Mouse (Mus musculus) hindbrain, postnatal 0 days (tissue): ENCODE measurements at regions not wholly inside any gene's neighbourhood (a gene's known extent, or its start where the extent isn't known, plus 50 kb on each side); places are given as distances from the start of the nearest gene placed in this dataset.

Source experiments
- ATAC-seq: fragments of 200-750 bp; cut with Nextera tagmentation; 2 replicates; pipeline ENCODE4 v1.8.0; 2017; ENCODE audit warnings: mild to moderate bottlenecking, moderate TSS enrichment, moderate library complexity
- DNase-seq: peaks from one replicate; pipeline ENCODE4 v3.0.0-alpha.2; 2015; ENCODE audit warnings: low spot score
- H3K27ac ChIP-seq: fragments of 300-500 bp; sonication (generic); 2 replicates; pipeline ENCODE4 v1.5.1; 2014; ENCODE audit warnings: mild to moderate bottlenecking
- H3K27me3 ChIP-seq: fragments of 300-500 bp; sonication (generic); 2 replicates; pipeline ENCODE4 v1.6.1; 2014; ENCODE audit warnings: low read length, mixed read lengths; ENCODE audit not compliant: insufficient read depth
- H3K36me3 ChIP-seq: fragments of 300-500 bp; sonication (generic); 2 replicates; pipeline ENCODE4 v1.6.1; 2014; ENCODE audit warnings: low read length, mixed read lengths; ENCODE audit not compliant: insufficient read depth
- H3K4me1 ChIP-seq: fragments of 300-500 bp; sonication (generic); 2 replicates; pipeline ENCODE4 v1.6.1; 2014; ENCODE audit warnings: antibody characterized with exemption, low read length, mixed read lengths; ENCODE audit not compliant: insufficient read depth
- H3K4me2 ChIP-seq: fragments of 300-500 bp; sonication (generic); 2 replicates; pipeline ENCODE4 v1.6.1; 2014; ENCODE audit warnings: low read depth, mild to moderate bottlenecking, low read length, moderate library complexity, mixed read lengths
- H3K4me3 ChIP-seq: fragments of 300-500 bp; sonication (generic); 2 replicates; pipeline ENCODE4 v1.5.1; 2014; ENCODE audit warnings: low read length
- H3K9ac ChIP-seq: fragments of 300-500 bp; sonication (generic); replicated peaks from 2 replicates; pipeline ENCODE4 v1.6.1; 2014; ENCODE audit warnings: mild to moderate bottlenecking, low read length, moderate library complexity, mixed read lengths
- H3K9me3 ChIP-seq: fragments of 300-500 bp; sonication (generic); 2 replicates; pipeline ENCODE4 v1.6.1; 2016; ENCODE audit warnings: low read length, mixed read lengths
- CTCF ChIP-seq: IDR thresholded peaks from 2 replicates; pipeline ENCODE4 v1.5.1; 2016; ENCODE audit warnings: antibody characterized with exemption, control low read depth, low read depth
- whole genome bisulfite sequencing: fragments of 180-500 bp; shearing (Covaris S2); extraction: QIAGEN DNeasy Blood & Tissue Kit; methylation state at CpG from one replicate; pipeline ENCODE4 v1.1.7; 2014; 5-methylcytosine and 5-hydroxymethylcytosine counted together

DNA sequence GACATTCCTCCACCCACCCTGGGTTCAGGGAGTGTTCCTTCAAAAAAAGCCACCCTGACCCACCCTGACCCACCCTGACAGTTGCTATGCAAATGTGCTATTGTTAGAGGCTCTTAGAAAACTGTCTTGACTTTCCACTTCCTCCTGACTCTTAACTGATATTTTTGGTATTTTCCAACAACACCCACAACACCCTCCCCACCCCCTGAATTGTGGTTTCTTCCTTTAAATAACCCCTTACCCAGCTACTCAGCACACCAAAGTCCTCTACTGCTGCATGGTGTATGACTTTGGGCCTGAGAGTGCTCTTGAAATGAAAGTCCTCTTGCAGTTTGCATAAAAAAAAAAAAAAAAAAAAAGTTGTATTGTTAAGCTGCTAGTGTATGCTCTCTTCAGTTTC, 1144.3 kb upstream of the Slc7a12 start:
- H3K9me3 ChIP-seq = no peaks in the 10 kb centered on the region
- DNase-seq (no peak), ATAC-seq (no peak)
- H3K9ac ChIP-seq = no peak overlapping the region
- H3K27ac ChIP-seq = no peak overlapping the region
- H3K4me2 ChIP-seq = no peak overlapping the region
- no peaks in the 10 kb centered on the region for H3K36me3 ChIP-seq
- TF ChIP-seq CTCF = no peak
- H3K27me3 ChIP-seq = no peaks in the 10 kb centered on the region
- no peaks in the 10 kb centered on the region for H3K4me1 ChIP-seq
- no peak overlapping the region for H3K4me3 ChIP-seq

DNA sequence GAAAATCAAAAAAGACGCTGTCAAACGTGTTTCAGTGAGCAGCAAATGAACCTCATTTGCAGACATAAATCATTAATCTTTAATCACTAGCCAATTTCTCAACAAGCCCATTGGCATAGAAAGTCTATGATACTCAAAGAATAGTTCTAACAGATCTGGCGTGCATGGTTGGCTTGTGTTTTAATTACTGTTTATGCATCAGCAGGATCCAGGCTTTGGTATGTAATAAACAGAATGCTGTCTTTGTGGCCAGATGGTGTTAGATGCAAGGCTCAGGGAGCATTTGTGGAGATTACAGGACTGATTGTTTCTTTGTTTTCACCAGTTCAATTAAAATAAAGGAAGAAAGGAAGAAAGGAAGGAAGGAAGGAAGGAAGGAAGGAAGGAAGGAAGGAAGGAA, 1094.3 kb upstream of the Slc7a12 start:
- Histone ChIP-seq H3K9me3 (peaks cover 2% of the 10 kb centered on the region; the same call in 1 of the 2 replicates), H3K9ac (no peak overlapping the region), H3K4me1 (no peaks in the 10 kb centered on the region), H3K27ac (no peak overlapping the region), H3K27me3 (no peaks in the 10 kb centered on the region), H3K36me3 (no peaks in the 10 kb centered on the region), H3K4me3 (no peak overlapping the region), H3K4me2 (no peak overlapping the region)
- ATAC-seq (no peak), DNase-seq (peak; percentile 46)
- TF ChIP-seq CTCF = no peak
- WGBS = 54% methylated on average over 3 of the region's 3 CpGs
